Mouse (Mus musculus) embryonic facial prominence, embryonic 14.5 days (tissue): ENCODE data around the gene Foxp1. TPM values are rescaled to one million over a fixed set of nuclear protein-coding genes. Genes with fewer than 3 reads are reported as not detected.

ENCODE experiments used
- ATAC-seq: fragments of 200-750 bp; cut with Nextera tagmentation; 2 replicates; pipeline ENCODE4 v1.8.0; 2017; ENCODE audit warnings: low read depth, moderate number of reproducible peaks, moderate TSS enrichment
- DNase-seq: peaks from one replicate; pipeline ENCODE4 v3.0.0-alpha.2; 2015; ENCODE audit warnings: low spot score
- H3K27ac ChIP-seq: fragments of 300-500 bp; sonication (generic); replicated peaks from 2 replicates; pipeline ENCODE4 v1.5.1; 2014; ENCODE audit warnings: low read depth, mild to moderate bottlenecking, low read length, moderate library complexity
- H3K27me3 ChIP-seq: fragments of 300-500 bp; sonication (generic); replicated peaks from 2 replicates; pipeline ENCODE4 v1.6.1; 2014; ENCODE audit warnings: low read length; ENCODE audit not compliant: control insufficient read depth, insufficient read depth
- H3K36me3 ChIP-seq: fragments of 300-500 bp; sonication (generic); 2 replicates; pipeline ENCODE4 v1.6.1; 2014; ENCODE audit warnings: low read length, mixed read lengths; ENCODE audit not compliant: control insufficient read depth, insufficient read depth
- H3K4me1 ChIP-seq: fragments of 300-500 bp; sonication (generic); 2 replicates; pipeline ENCODE4 v1.6.1; 2014; ENCODE audit warnings: antibody characterized with exemption, low read length; ENCODE audit not compliant: control insufficient read depth, insufficient read depth
- H3K4me2 ChIP-seq: fragments of 300-500 bp; sonication (generic); 2 replicates; pipeline ENCODE4 v1.6.1; 2014; ENCODE audit warnings: low read depth, mild to moderate bottlenecking, low read length, moderate library complexity, mixed read lengths
- H3K4me3 ChIP-seq: fragments of 300-500 bp; sonication (generic); 2 replicates; pipeline ENCODE4 v1.5.1; 2014; ENCODE audit warnings: low read depth, mild to moderate bottlenecking, low read length
- H3K9ac ChIP-seq: fragments of 300-500 bp; sonication (generic); 2 replicates; pipeline ENCODE4 v1.6.1; 2014; ENCODE audit warnings: low read depth, mild to moderate bottlenecking, low read length, moderate library complexity, mixed read lengths
- H3K9me3 ChIP-seq: fragments of 300-500 bp; sonication (generic); 2 replicates; pipeline ENCODE4 v1.6.1; 2016; ENCODE audit warnings: low read length; ENCODE audit not compliant: control insufficient read depth
- WGBS: fragments of 180-500 bp; shearing (Covaris S2); extraction: QIAGEN DNeasy Blood & Tissue Kit; methylation state at CpG from one replicate; pipeline ENCODE4 v1.1.7; 2014; 5-methylcytosine and 5-hydroxymethylcytosine counted together
- polyA plus RNA-seq: library from polyadenylated mRNA; unstranded; fragments of >200 nt; fragmentation: Nextera tagmentation; extraction: Ambion mirVana; gene quantifications from 2 replicates; pipeline ENCODE4 v1.2.1, GENCODE M21; 2014

The Foxp1 gene
- polyA plus RNA-seq, 1 experiment from 2014 or later, result 80.1 TPM

DNA sequence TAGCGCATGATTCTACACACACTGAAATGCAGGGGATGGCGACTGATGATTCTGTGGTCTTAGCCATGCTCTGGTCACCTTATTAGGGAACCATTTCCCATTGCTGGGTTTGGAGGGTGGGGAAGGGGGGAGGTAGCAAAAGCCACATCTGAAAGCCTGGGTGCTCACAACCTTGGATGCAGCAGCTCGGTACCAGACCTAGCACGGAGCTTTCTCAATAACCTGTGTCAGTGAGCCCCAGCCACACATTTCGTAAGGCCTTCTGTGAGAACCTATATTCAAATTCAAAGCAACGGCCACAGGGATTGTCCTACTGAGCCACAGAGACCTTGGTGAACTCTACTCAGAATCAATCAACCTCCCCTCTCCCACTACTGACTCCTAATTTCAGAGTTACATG is 109.9 kb downstream of the Foxp1 start:
- Histone ChIP-seq H3K27me3 (no peaks in the 10 kb centered on the region), H3K4me3 (no peak overlapping the region), H3K9me3 (no peaks in the 10 kb centered on the region), H3K27ac (no peak overlapping the region), H3K4me2 (no peak overlapping the region), H3K9ac (no peak overlapping the region), H3K4me1 (no peaks in the 10 kb centered on the region), H3K36me3 (no peaks in the 10 kb centered on the region)
- DNase-seq, result no peak
- ATAC-seq, result no peak
- WGBS, result 84% methylated on average over 6 of the region's 6 CpGs

- ATAC-seq (no peak), DNase-seq (no peak)
- WGBS, result 85% methylated on average over 5 of the region's 5 CpGs
- no peak overlapping the region for H3K4me3 ChIP-seq
- H3K27me3 ChIP-seq, result no peaks in the 10 kb centered on the region
- H3K4me1 ChIP-seq, result no peaks in the 10 kb centered on the region
- no peak overlapping the region for H3K27ac ChIP-seq
- H3K4me2 ChIP-seq, result no peak overlapping the region
- H3K36me3 ChIP-seq, result no peaks in the 10 kb centered on the region
- H3K9me3 ChIP-seq, result no peaks in the 10 kb centered on the region
- no peak overlapping the region for H3K9ac ChIP-seq
Measured at GRCm38 (mm10) chr6:99409602-99410001, 112.9 kb downstream of the Foxp1 start.

DNA sequence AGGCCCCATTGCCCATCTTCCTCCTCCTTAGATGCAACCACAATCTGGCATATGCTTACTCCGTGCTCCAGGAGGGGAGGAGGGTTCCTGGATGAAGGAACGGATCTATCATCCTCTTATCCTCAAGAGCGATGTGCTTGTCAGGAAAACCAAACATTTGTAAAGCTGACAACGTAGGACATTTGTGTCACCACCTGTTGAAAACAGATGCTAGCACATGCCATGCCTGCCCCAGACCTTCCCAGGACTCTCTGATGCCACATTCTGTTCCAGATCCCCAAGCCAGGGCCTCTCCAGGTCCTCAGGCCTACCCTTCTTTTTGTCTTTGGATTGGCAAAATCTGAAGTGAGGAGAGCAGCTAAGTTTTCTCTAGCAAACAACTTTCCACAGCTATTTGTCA is 113.6 kb downstream of the Foxp1 start:
- no peak for DNase-seq

GRCm38 (mm10) chr6:99403755-99404390 is 118.6 kb downstream of the Foxp1 start:
- Histone ChIP-seq H3K9me3 (no peaks in the 10 kb centered on the region), H3K4me1 (peaks cover 9% of the 10 kb centered on the region), H3K27me3 (no peaks in the 10 kb centered on the region), H3K27ac (no peak overlapping the region), H3K4me2 (no peak overlapping the region), H3K4me3 (no peak overlapping the region), H3K36me3 (no peaks in the 10 kb centered on the region), H3K9ac (no peak overlapping the region)
- DNase-seq (no peak), ATAC-seq (no peak)
- WGBS, result 84% methylated on average over 6 of the region's 6 CpGs

More for the DNA sequence above, 113.6 kb downstream of the Foxp1 start:
- Histone ChIP-seq H3K27ac (no peak overlapping the region), H3K36me3 (no peaks in the 10 kb centered on the region), H3K4me3 (no peak overlapping the region), H3K9me3 (no peaks in the 10 kb centered on the region), H3K9ac (no peak overlapping the region), H3K4me1 (no peaks in the 10 kb centered on the region), H3K4me2 (no peak overlapping the region), H3K27me3 (no peaks in the 10 kb centered on the region)
- 74% methylated on average over 4 of the region's 4 CpGs for whole genome bisulfite sequencing
- ATAC-seq, result no peak

DNA sequence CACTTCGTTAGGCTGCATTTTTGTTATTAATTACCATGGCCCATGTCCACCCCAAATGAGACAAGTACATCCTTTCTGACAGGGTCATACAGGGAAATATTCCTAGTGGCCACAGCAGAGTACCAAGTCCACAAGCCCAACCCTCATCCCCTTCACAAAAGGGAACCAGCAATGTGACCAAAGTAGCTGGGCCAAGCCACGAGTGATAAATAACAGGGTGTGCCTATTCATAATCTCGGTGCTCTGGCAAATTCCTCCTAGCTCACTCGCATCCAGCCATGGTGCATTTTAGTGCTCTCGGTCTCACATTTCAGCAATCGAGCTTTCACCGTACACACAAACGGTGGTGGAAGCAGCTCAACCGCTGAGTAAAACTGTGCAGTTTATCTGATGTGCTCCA is 119.6 kb downstream of the Foxp1 start:
- H3K4me2 ChIP-seq, result no peak overlapping the region
- ATAC-seq (no peak), DNase-seq (peak; percentile 41)
- H3K9ac ChIP-seq, result no peak overlapping the region
- no peak overlapping the region for H3K4me3 ChIP-seq
- H3K27ac ChIP-seq, result no peak overlapping the region
- no peaks in the 10 kb centered on the region for H3K9me3 ChIP-seq
- peaks cover 9% of the 10 kb centered on the region for H3K4me1 ChIP-seq
- WGBS, result 60% methylated on average over 9 of the region's 9 CpGs
- no peaks in the 10 kb centered on the region for H3K27me3 ChIP-seq
- no peaks in the 10 kb centered on the region for H3K36me3 ChIP-seq

DNA sequence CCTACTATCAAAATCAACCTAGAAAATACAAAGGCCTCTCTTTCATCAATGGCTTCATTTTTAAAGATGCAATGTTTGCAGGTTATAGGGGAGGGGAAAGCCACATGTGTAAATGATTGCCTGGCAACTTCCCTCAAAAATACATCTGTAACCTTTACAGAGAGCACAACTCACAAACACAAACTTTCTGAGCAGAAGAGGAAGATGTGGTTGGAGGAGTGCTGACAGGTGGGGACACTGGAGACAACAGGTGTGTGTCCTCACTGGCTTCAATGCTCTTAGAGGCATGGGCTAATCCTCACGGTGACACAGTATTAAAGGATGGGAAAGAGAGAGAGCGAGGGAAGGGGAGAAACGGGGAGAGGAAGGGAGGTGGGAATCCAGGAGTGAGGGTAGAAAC is 120.2 kb downstream of the Foxp1 start:
- H3K4me3 ChIP-seq, result no peak overlapping the region
- no peak overlapping the region for H3K4me2 ChIP-seq
- DNase-seq (no peak), ATAC-seq (no peak)
- no peaks in the 10 kb centered on the region for H3K27me3 ChIP-seq
- 62% methylated on average over 3 of the region's 3 CpGs for WGBS
- no peaks in the 10 kb centered on the region for H3K36me3 ChIP-seq
- no peak overlapping the region for H3K27ac ChIP-seq
- peaks cover 9% of the 10 kb centered on the region for H3K4me1 ChIP-seq
- H3K9ac ChIP-seq, result no peak overlapping the region
- H3K9me3 ChIP-seq, result no peaks in the 10 kb centered on the region

- no peaks in the 10 kb centered on the region for H3K27me3 ChIP-seq
- H3K4me1 ChIP-seq, result peaks cover 9% of the 10 kb centered on the region
- H3K36me3 ChIP-seq, result no peaks in the 10 kb centered on the region
- H3K9ac ChIP-seq, result no peak overlapping the region
- ATAC-seq (no peak), DNase-seq (no peak)
- 65% methylated on average over 6 of the region's 6 CpGs for WGBS
- no peak overlapping the region for H3K27ac ChIP-seq
- H3K4me3 ChIP-seq, result no peak overlapping the region
- no peak overlapping the region for H3K4me2 ChIP-seq
- H3K9me3 ChIP-seq, result no peaks in the 10 kb centered on the region
Measured at GRCm38 (mm10) chr6:99401801-99402200, 120.7 kb downstream of the Foxp1 start.

GRCm38 (mm10) chr6:99401211-99401610 is 121.3 kb downstream of the Foxp1 start:
- Histone ChIP-seq H3K36me3 (0 out of 2 replicates have a peak, but pooled peaks cover 4% of the 10 kb centered on the region), H3K4me2 (no peak overlapping the region), H3K9me3 (no peaks in the 10 kb centered on the region), H3K27ac (no peak overlapping the region), H3K27me3 (no peaks in the 10 kb centered on the region), H3K4me1 (peaks cover 9% of the 10 kb centered on the region), H3K4me3 (no peak overlapping the region), H3K9ac (no peak overlapping the region)
- ATAC-seq, result no peak
- no peak for DNase-seq
- WGBS, result 54% methylated on average over 2 of the region's 2 CpGs

DNA sequence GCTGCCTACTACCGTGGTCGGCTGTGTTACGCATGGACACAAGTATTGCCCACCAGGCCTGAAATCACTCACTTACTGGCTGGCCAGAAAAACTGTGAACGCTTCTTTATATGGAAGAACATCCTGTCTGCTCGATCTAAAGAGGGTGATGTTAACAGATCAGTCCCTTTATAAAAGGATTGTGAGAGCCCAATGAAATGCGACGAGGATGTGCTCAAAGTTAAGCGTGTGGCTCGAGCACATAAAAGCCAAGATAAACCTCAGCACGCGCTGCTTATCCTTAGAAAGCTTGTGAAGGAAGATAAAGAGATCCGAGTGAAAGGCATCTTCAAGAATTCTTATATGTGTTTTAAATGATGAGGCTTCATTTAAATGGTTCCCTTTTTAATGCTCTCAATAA is 126.8 kb downstream of the Foxp1 start:
- no peak overlapping the region for H3K4me2 ChIP-seq
- DNase-seq (no peak), ATAC-seq (no peak)
- H3K4me1 ChIP-seq, result no peaks in the 10 kb centered on the region
- 71% methylated on average over 12 of the region's 12 CpGs for WGBS
- no peaks in the 10 kb centered on the region for H3K27me3 ChIP-seq
- no peak overlapping the region for H3K4me3 ChIP-seq
- no peaks in the 10 kb centered on the region for H3K9me3 ChIP-seq
- 0 out of 2 replicates have a peak, but pooled peaks cover 4% of the 10 kb centered on the region for H3K36me3 ChIP-seq
- H3K27ac ChIP-seq, result no peak overlapping the region
- no peak overlapping the region for H3K9ac ChIP-seq
